Mouse (Mus musculus): ENCODE data around the gene Olfr313.
A peak's percentile ranks its signal among the peaks of the same experiment; 100 is the strongest.
"Not testable (repeated sequence)": the region's sequence is repeated elsewhere in the genome, so short reads cannot be mapped to it uniquely, and the experiment has no call there.

Gene Olfr313

GRCm38 (mm10) chr11:58814700-58815099, at the start of gene Olfr313:
Olfr313 (plus strand) TSS chr11:58815000.
- DNase-seq (ENCODE audit: low spot score): not testable (repeated sequence)

- no peak for DNase-seq (ENCODE audit: low spot score)
Measured at GRCm38 (mm10) chr11:58772888-58773287, 41.9 kb upstream of the Olfr313 start, which contains the start of gene Olfr315. Olfr315 (plus strand) TSS chr11:58773188.

GRCm38 (mm10) chr11:58782480-58783089, 32.2 kb upstream of the Olfr313 start, which contains the start of gene Olfr314:
Olfr314 (plus strand) TSS chr11:58782952.
- no peak for DNase-seq (ENCODE audit: low spot score)

- no peak for DNase-seq (ENCODE audit: low spot score)
Measured at GRCm38 (mm10) chr11:58784182-58784581, 30.6 kb upstream of the Olfr313 start.

- no peak for DNase-seq (ENCODE audit: low spot score)
Measured at GRCm38 (mm10) chr11:58787651-58788050, 27.1 kb upstream of the Olfr313 start.

- DNase-seq (ENCODE audit: low spot score): no peak
Measured at GRCm38 (mm10) chr11:58788346-58788745, 26.5 kb upstream of the Olfr313 start.

GRCm38 (mm10) chr11:58789532-58789931, 25.3 kb upstream of the Olfr313 start:
- DNase-seq (ENCODE audit: low spot score): no peak

GRCm38 (mm10) chr11:58790053-58790452, 24.7 kb upstream of the Olfr313 start:
- DNase-seq (ENCODE audit: low spot score): no peak

- no peak for DNase-seq (ENCODE audit: low spot score)
Measured at GRCm38 (mm10) chr11:58790646-58791045, 24.2 kb upstream of the Olfr313 start.

GRCm38 (mm10) chr11:58795856-58796255, 18.9 kb upstream of the Olfr313 start:
- DNase-seq (ENCODE audit: low spot score): no peak

GRCm38 (mm10) chr11:58796850-58797249, 17.9 kb upstream of the Olfr313 start:
- no peak for DNase-seq (ENCODE audit: low spot score)

GRCm38 (mm10) chr11:58799747-58800146, 15.1 kb upstream of the Olfr313 start:
- no peak for DNase-seq (ENCODE audit: low spot score)

GRCm38 (mm10) chr11:58801558-58802228, 13.1 kb upstream of the Olfr313 start, which contains the start of gene Fam183b:
Fam183b (minus strand) TSS chr11:58801960.
- peak; percentile 35 for DNase-seq (ENCODE audit: low spot score)

- no peak for DNase-seq (ENCODE audit: low spot score)
Measured at GRCm38 (mm10) chr11:58803871-58804270, 10.9 kb upstream of the Olfr313 start.

- no peak for DNase-seq (ENCODE audit: low spot score)
Measured at GRCm38 (mm10) chr11:58804393-58804792, 10.4 kb upstream of the Olfr313 start.

- DNase-seq (ENCODE audit: low spot score): no peak
Measured at GRCm38 (mm10) chr11:58812001-58812400, 2.8 kb upstream of the Olfr313 start.

- DNase-seq (ENCODE audit: low spot score): no peak
Measured at GRCm38 (mm10) chr11:58815676-58816075, 876 bp downstream of the Olfr313 start.

- not testable (repeated sequence) for DNase-seq (ENCODE audit: low spot score)
Measured at GRCm38 (mm10) chr11:58828937-58829336, 14.1 kb downstream of the Olfr313 start, which contains the start of gene Olfr312. Olfr312 (plus strand) TSS chr11:58829237.

- DNase-seq (ENCODE audit: low spot score): no peak
Measured at GRCm38 (mm10) chr11:58829764-58830163, 15.0 kb downstream of the Olfr313 start.

- not testable (repeated sequence) for DNase-seq (ENCODE audit: low spot score)
Measured at GRCm38 (mm10) chr11:58832541-58832940, 17.7 kb downstream of the Olfr313 start.

- DNase-seq (ENCODE audit: low spot score): not testable (repeated sequence)
Measured at GRCm38 (mm10) chr11:58838951-58839350, 24.2 kb downstream of the Olfr313 start, which contains the start of gene Olfr311. Olfr311 (plus strand) TSS chr11:58839251.

GRCm38 (mm10) chr11:58846919-58847461, 32.2 kb downstream of the Olfr313 start, which contains the start of gene Gm12258:
Gm12258 (plus strand) TSS chr11:58847158.
- peak; percentile 72 for DNase-seq (ENCODE audit: low spot score)

GRCm38 (mm10) chr11:58847636-58848035, 32.8 kb downstream of the Olfr313 start:
- DNase-seq (ENCODE audit: low spot score): no peak

Measured in ovary, postnatal 36 days (tissue).